Mouse (Mus musculus): ENCODE measurements around the gene Tars2. TPM values are rescaled to one million over a fixed set of nuclear protein-coding genes. Genes with fewer than 3 reads are reported as not detected.
"Not testable (repeated sequence)": the region's sequence is repeated elsewhere in the genome, so short reads cannot be mapped to it uniquely, and the experiment has no call there.

Tars2 gene
- 61.9 and 62.6 TPM in 2 replicates for polyA plus RNA-seq (2016; fragmentation: Nextera tagmentation; extraction: Ambion mirVana)

DNA sequence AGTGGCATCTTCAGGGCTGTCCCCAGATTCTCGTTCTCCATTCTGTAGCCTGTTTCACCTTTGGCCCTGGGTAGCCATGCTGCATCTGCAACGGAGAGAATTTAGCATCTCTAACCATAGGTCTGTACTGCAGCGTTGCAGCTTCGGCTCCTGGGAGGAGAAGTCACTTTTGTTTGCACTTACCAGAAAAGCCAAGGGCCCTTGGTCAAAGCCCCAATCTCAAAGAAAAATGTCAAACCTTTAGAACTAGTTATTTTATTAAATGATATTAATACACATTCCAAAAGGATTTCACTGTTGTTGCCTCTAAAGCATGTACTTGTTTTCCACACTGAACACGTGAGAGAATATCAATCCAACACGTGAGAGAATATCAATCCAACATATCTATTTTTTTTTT, at the start of gene Tars2:
Gene Tars2 (minus strand): TSS at position 101 of the 400 bp plus-strand sequence.
- Histone ChIP-seq H3K36me3 (peaks cover 15% of the 10 kb centered on the region), H3K27me3 (ENCODE audit: insufficient read depth, poor library complexity, severe bottlenecking) (no peaks in the 10 kb centered on the region), H3K27ac (no peak within 1 kb of the TSS), H3K4me3 (no peak within 1 kb of the TSS), H3K9me3 (no peaks in the 10 kb centered on the region), H3K4me1 (peaks cover 16% of the 10 kb centered on the region)
- 82% methylated on average over 6 of the region's 6 CpGs for WGBS
- no peak for DNase-seq (ENCODE audit: low spot score)

DNA sequence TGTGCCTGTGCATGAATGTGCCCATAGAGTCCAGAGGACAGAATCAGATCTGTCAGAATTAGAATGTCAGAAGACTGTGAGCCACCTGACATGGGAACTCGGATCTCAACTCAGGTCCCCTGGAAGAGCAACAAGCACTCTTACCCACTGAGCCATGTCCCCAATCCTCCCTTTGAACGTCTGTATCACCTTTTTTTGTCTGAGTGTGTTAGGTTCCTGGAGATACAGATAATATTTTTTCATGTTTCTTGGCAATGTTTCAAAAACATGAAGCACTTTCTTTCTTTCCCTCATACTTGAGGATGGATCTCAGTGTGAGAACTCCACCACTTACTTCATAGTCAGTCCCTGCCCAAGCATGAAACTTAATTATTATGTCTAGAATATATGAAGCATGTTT, 48.4 kb upstream of the Tars2 start:
- H3K27ac ChIP-seq = no peak overlapping the region
- H3K4me1 ChIP-seq = no peaks in the 10 kb centered on the region
- peaks cover 26% of the 10 kb centered on the region for H3K36me3 ChIP-seq
- DNase-seq (ENCODE audit: low spot score) = no peak
- H3K27me3 ChIP-seq (ENCODE audit: insufficient read depth, poor library complexity, severe bottlenecking) = no peaks in the 10 kb centered on the region
- H3K9me3 ChIP-seq = no peaks in the 10 kb centered on the region
- no peak overlapping the region for H3K4me3 ChIP-seq
- WGBS = 70% methylated on average over 2 of the region's 2 CpGs

DNA sequence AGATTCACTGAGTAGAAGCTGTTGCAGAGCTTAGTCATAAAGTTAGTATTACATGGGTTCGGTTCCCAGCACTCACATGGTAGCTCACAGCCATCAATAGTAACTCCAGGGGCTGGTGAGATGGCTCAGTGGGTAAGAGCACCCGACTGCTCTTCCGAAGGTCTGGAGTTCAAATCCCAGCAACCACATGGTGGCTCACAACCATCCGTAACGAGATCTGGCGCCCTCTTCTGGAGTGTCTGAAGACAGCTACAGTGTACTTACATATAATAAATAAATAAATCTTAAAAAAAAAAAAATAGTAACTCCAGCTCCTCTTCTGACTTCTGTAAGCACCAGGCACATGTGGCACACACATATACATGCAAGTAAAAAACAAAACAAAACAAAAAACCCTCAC, 47.6 kb upstream of the Tars2 start:
- H3K4me1 ChIP-seq; H3K27ac ChIP-seq; DNase-seq (ENCODE audit: low spot score); H3K9me3 ChIP-seq; H3K4me3 ChIP-seq; H3K27me3 ChIP-seq (ENCODE audit: insufficient read depth, poor library complexity, severe bottlenecking): not testable (repeated sequence)
- H3K36me3 ChIP-seq = peaks cover 32% of the 10 kb centered on the region
- 81% methylated on average over 6 of the region's 6 CpGs for WGBS

DNA sequence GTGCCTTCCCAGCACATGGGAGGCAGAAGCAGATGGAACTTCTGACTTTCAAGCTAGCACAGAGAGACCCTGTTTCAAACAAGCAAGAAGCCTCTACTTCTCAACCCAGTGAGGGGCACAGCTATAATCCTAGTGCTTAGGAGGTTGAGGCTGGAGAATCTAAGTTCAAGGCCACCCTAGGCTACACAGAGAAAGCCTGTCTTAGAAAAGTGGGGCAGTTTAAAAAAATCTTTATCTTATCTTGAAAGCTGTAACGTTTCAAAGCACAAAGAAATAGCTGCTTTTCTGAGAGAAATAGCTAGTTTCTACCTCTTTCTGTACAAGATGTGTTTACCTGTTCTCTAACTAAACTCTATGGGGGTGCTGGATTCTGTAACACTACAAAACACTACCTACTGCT, 46.7 kb upstream of the Tars2 start:
- DNase-seq (ENCODE audit: low spot score) = no peak
- H3K27ac ChIP-seq = no peak overlapping the region
- H3K4me3 ChIP-seq = no peak overlapping the region
- WGBS = 31% methylated on average over 1 of the region's 1 CpGs
- no peaks in the 10 kb centered on the region for H3K27me3 ChIP-seq (ENCODE audit: insufficient read depth, poor library complexity, severe bottlenecking)
- no peaks in the 10 kb centered on the region for H3K4me1 ChIP-seq
- peaks cover 33% of the 10 kb centered on the region for H3K36me3 ChIP-seq
- H3K9me3 ChIP-seq = no peaks in the 10 kb centered on the region

DNA sequence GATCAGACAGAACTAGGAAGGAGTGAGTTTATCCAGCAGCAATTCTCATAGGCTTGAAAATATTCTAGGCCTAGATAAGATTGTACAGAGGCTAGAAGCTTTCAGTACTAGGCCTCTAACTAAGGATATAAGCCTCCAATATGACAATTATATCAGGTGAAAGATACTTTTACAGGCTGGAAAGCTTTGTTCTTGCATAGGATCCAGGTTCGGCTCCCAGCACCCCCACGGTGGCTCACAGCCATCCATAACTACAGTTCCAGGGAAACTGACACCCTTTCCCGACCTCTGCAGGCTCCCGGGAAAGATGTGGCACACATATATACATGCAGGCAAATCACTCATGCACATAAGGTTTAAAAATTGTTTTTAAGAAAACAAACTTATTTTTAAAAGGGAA, 43.8 kb upstream of the Tars2 start:
- H3K27me3 ChIP-seq (ENCODE audit: insufficient read depth, poor library complexity, severe bottlenecking) = no peaks in the 10 kb centered on the region
- peaks cover 33% of the 10 kb centered on the region for H3K36me3 ChIP-seq
- 89% methylated on average over 4 of the region's 4 CpGs for WGBS
- H3K4me3 ChIP-seq = no peak overlapping the region
- no peaks in the 10 kb centered on the region; the same call in 1 of the 2 replicates for H3K4me1 ChIP-seq
- no peak for DNase-seq (ENCODE audit: low spot score)
- no peak overlapping the region for H3K27ac ChIP-seq
- no peaks in the 10 kb centered on the region for H3K9me3 ChIP-seq

DNA sequence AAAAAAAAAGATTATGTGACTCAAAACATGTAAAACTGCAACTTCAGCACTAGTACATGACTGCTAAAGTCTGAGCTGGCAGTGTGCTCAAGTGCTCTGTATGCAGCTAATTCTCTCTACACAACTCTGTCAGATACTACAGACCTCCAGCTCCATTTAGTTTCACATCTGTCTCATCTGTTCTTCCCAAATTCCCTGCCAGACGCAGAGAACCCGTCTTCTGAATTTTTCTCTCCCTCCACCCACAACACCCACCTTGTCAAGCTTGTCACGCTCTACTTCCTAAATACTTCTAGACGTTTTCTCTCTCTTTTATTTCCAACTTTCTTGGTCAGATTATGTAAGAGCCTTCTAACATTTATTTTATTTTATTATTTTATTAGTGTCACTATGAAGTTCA, 38.8 kb upstream of the Tars2 start:
- 88% methylated on average over 4 of the region's 4 CpGs for WGBS
- H3K27me3 ChIP-seq (ENCODE audit: insufficient read depth, poor library complexity, severe bottlenecking) = no peaks in the 10 kb centered on the region
- no peak overlapping the region for H3K27ac ChIP-seq
- peaks cover 2% of the 10 kb centered on the region; the same call in 1 of the 2 replicates for H3K4me1 ChIP-seq
- no peaks in the 10 kb centered on the region for H3K9me3 ChIP-seq
- peaks cover 14% of the 10 kb centered on the region; the same call in 1 of the 2 replicates for H3K36me3 ChIP-seq
- no peak for DNase-seq (ENCODE audit: low spot score)
- H3K4me3 ChIP-seq = no peak overlapping the region

DNA sequence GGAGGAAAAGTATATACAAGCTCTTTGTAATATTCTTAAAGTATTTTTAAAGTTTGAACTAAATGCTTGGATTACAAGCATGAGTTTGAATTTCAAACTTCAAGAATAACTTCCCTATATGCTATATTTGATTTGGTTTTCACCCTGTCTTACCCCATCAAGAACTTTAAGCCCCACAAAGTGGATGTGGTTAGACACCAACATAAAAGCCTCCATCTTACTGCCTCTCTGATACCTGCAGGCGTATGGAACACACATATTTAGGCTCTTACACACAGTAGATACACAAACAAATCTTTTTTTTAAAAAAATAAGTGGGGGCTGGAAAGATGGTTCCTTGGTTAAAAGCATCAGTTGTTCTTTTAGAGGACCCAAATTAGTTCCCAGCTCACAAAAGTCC, 34.3 kb upstream of the Tars2 start:
- peaks cover 2% of the 10 kb centered on the region; the same call in 1 of the 2 replicates for H3K4me1 ChIP-seq
- WGBS = 93% methylated on average over 1 of the region's 1 CpGs
- H3K9me3 ChIP-seq = no peaks in the 10 kb centered on the region
- no peak for DNase-seq (ENCODE audit: low spot score)
- no peak overlapping the region for H3K27ac ChIP-seq
- H3K36me3 ChIP-seq = peaks cover 2% of the 10 kb centered on the region; the same call in 1 of the 2 replicates
- no peak overlapping the region for H3K4me3 ChIP-seq
- H3K27me3 ChIP-seq (ENCODE audit: insufficient read depth, poor library complexity, severe bottlenecking) = no peaks in the 10 kb centered on the region

DNA sequence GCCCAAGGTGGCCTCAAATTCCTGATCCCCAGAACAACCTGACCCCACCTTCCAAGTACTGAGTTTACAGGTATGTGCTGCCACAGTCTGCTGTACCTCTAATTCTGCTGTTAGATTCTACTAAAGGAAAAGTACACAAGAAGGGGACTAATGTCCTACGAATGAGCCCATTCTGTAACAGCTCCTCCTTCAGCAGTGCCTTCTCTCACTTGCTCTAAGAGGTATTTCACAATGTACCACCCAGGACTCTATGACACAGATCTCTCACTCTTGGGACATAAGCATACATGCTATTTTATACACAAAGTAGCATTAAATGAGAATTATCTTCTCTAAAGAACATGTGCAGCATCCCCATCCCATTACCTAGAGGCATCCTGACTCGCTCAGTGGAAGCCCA, 33.7 kb upstream of the Tars2 start:
- Histone ChIP-seq H3K36me3 (peaks cover 5% of the 10 kb centered on the region; the same call in 1 of the 2 replicates), H3K9me3 (no peaks in the 10 kb centered on the region), H3K4me1 (peaks cover 2% of the 10 kb centered on the region; the same call in 1 of the 2 replicates), H3K4me3 (no peak overlapping the region), H3K27me3 (ENCODE audit: insufficient read depth, poor library complexity, severe bottlenecking) (no peaks in the 10 kb centered on the region), H3K27ac (no peak overlapping the region)
- 80% methylated on average over 2 of the region's 2 CpGs for WGBS
- no peak for DNase-seq (ENCODE audit: low spot score)

DNA sequence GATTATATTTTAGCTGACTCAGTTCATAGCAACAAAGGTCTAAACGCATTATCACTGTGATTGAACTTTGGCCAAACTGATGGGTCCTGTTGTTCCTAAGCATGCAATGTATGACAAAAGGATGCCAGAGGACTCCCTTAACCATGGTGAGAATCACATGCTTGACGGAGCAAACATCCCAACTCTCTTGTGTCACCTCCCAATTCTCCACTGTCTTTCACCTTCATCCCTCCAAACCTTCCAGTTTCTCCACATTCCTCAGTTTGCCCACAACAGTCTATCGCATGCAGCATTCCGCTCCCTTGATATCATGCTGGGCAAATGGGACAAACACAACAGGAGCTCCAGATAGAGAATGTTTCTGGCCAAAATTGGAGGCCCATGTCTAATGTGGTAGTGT, 25.5 kb upstream of the Tars2 start:
- no peak overlapping the region for H3K4me3 ChIP-seq
- no peaks in the 10 kb centered on the region for H3K27me3 ChIP-seq (ENCODE audit: insufficient read depth, poor library complexity, severe bottlenecking)
- no peak overlapping the region for H3K27ac ChIP-seq
- H3K36me3 ChIP-seq = peaks cover 81% of the 10 kb centered on the region
- no peaks in the 10 kb centered on the region for H3K4me1 ChIP-seq
- H3K9me3 ChIP-seq = no peaks in the 10 kb centered on the region
- 92% methylated on average over 4 of the region's 4 CpGs for WGBS
- DNase-seq (ENCODE audit: low spot score) = no peak

DNA sequence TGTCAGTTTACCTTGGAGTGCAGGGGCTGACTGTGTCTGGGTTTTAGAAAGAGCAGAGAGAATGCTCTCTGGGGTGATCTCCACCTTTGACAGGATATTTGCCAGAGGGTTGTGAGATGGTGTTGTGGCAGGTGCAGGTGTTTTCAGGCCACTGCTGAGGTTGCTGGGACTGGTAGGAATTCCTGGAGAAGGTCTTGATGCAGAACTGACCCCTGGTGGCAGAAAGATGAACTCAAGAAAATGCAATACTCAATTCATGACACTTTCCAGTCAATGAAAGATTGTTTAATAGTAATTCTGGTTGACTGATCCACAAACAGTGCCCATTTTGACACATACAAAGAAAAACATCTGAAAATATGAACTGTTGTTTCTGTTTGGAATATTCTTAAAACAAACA, 12.0 kb upstream of the Tars2 start:
- H3K27ac ChIP-seq = no peak overlapping the region
- no peak for DNase-seq (ENCODE audit: low spot score)
- H3K9me3 ChIP-seq = no peaks in the 10 kb centered on the region
- H3K27me3 ChIP-seq (ENCODE audit: insufficient read depth, poor library complexity, severe bottlenecking) = no peaks in the 10 kb centered on the region
- H3K4me3 ChIP-seq = no peak overlapping the region
- no peaks in the 10 kb centered on the region for H3K4me1 ChIP-seq
- peaks cover 75% of the 10 kb centered on the region for H3K36me3 ChIP-seq

DNA sequence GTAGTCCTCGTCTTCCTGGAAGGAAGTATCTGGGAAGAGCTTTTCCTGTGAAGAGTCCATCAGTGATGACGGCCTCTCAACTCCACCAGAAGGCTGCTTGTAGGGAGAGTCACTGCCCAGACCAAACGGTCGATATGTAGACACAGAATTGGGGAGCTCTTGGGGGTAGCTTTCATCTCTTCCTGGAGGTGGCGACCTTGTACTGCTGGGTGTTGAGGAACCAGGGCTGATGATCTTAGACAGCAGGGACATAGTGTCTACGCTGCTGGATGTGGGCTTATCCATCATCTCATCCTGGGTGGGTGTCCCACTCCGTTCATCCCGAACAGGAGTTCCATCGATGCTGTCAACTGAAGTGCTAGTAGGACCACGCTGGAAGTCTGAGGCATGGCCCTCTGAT, 5.5 kb upstream of the Tars2 start:
- H3K27ac ChIP-seq = no peak overlapping the region
- H3K36me3 ChIP-seq = peaks cover 56% of the 10 kb centered on the region
- H3K27me3 ChIP-seq (ENCODE audit: insufficient read depth, poor library complexity, severe bottlenecking) = no peaks in the 10 kb centered on the region
- H3K4me3 ChIP-seq = no peak overlapping the region
- 82% methylated on average over 10 of the region's 10 CpGs for WGBS
- no peaks in the 10 kb centered on the region for H3K9me3 ChIP-seq
- no peak for DNase-seq (ENCODE audit: low spot score)
- H3K4me1 ChIP-seq = peaks cover 10% of the 10 kb centered on the region

DNA sequence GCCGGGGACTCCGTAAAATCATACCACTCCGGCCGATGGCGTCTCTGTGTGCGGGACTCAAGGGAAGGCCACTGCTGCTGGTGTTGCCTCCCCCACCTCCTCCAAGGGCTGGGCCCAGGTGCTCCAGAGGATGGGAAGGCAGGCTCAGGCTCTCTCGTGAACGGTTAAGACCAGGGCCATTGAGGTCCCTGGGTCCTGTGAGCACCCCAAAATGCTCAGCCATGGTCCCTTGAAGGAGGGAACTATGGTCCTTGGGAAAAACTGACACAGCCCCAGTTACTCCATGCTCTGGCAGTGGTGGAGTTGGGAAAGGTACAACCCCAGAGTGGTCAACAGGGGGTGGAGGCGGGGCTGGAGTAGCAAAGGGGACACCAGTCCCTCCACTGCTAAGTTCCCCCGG, 3.8 kb upstream of the Tars2 start:
- peaks cover 12% of the 10 kb centered on the region for H3K4me1 ChIP-seq
- peak overlapping the region; percentile 56 for H3K27ac ChIP-seq
- WGBS = 86% methylated on average over 10 of the region's 10 CpGs
- H3K9me3 ChIP-seq = no peaks in the 10 kb centered on the region
- H3K36me3 ChIP-seq = peaks cover 48% of the 10 kb centered on the region
- peak overlapping the region; percentile 8; the same call in 1 of the 2 replicates for H3K4me3 ChIP-seq
- no peak for DNase-seq (ENCODE audit: low spot score)
- H3K27me3 ChIP-seq (ENCODE audit: insufficient read depth, poor library complexity, severe bottlenecking) = no peaks in the 10 kb centered on the region

DNA sequence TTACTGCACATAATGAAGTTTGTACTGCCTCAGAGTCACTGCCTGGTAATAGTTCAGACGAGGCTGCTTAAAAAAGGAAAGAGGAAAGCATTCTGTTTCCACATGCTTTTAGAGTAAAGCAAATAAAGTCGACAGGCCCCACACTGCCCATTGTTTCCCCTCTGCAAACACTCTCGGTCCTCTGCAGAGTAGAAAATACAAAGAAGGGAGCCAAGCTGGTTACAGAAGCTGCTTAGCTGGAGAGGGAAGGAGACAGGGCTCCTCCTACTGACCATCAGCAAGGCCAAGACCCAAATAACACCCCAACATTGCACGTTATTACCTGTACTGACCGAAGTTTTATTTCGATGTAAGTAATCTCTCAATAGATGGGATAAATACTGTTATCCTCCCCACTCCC, 3.0 kb upstream of the Tars2 start:
- Histone ChIP-seq H3K4me3 (no peak overlapping the region), H3K4me1 (peaks cover 16% of the 10 kb centered on the region), H3K27ac (no peak overlapping the region), H3K27me3 (ENCODE audit: insufficient read depth, poor library complexity, severe bottlenecking) (no peaks in the 10 kb centered on the region), H3K9me3 (no peaks in the 10 kb centered on the region), H3K36me3 (peaks cover 40% of the 10 kb centered on the region)
- 61% methylated on average over 6 of the region's 6 CpGs for WGBS
- DNase-seq (ENCODE audit: low spot score) = no peak

DNA sequence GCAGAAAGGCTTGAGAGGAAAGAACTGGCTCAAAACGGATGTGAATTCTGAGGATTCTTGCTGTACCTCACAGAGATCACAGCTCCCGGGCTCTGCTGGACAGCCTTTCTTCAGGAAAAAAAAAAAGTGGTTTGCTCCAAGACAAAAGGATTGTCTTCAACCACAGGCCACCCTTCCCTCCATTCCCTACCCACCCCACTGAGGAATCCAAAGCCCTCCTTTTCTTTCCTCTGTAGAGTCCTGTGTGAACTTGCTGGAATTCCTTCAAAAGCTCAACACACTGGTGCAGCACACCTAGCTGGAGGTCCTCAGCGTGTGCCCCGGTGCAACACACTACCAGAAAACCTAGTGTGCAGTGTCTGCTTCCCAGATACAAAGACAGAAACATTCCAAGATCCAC, 1.8 kb upstream of the Tars2 start:
- Histone ChIP-seq H3K27ac (0 out of 2 replicates have a peak overlapping the region, but pooled peaks have one; percentile 10), H3K4me1 (peaks cover 16% of the 10 kb centered on the region), H3K9me3 (no peaks in the 10 kb centered on the region), H3K36me3 (peaks cover 30% of the 10 kb centered on the region), H3K4me3 (no peak overlapping the region), H3K27me3 (ENCODE audit: insufficient read depth, poor library complexity, severe bottlenecking) (no peaks in the 10 kb centered on the region)
- WGBS = 72% methylated on average over 4 of the region's 4 CpGs
- DNase-seq (ENCODE audit: low spot score) = no peak
